Mouse (Mus musculus): Measurements from ENCODE around the gene Adgrg5.

- TF ChIP-seq GATA1 (IDR thresholded peaks at IDR 0.05; ENCODE audit: borderline replicate concordance, low read length): no peak
- no peak for TF ChIP-seq FLI1 (IDR thresholded peaks at IDR 0.05; ENCODE audit: low read length)
Measured at GRCm38 (mm10) chr8:94935172-94935571, 11.7 kb downstream of the Adgrg5 start.
